ENCODE assay signal across 10 mouse cellular contexts in genomic region chr10:14207616-14208015, GRCm38 (mm10).
DNase-seq lines count a peak whose midpoint lies in the region; ATAC-seq lines count a peak whose summit lies in the region.
"Had no signal": no experiment of that assay in that cellular context is flagged by ENCODE, and none has a peak within 500 bp of the region (broad histone marks: within the 10 kb centered on the region; RNA-seq: fewer than 3 reads in every experiment).

No protein-coding gene starts in this region.

- no peak overlapping the region for H3K9ac ChIP-seq in kidney, embryonic 15.5 days
- H3K9ac ChIP-seq: heart, embryonic 13.5 days had no signal

- peak; percentile 84 for ATAC-seq in common myeloid progenitor, adult 5-6 weeks (replicated peaks; ENCODE audit: low read depth, poor library complexity, severe bottlenecking)
- ATAC-seq in kidney, embryonic 15.5 days (replicated peaks; ENCODE audit: low FRiP score), result no peak
- ATAC-seq: Patski had no signal

- H3K4me2 ChIP-seq in kidney, embryonic 15.5 days, result no peak overlapping the region
- H3K4me2 ChIP-seq: heart, embryonic 13.5 days had no signal

- WGBS in kidney, embryonic 15.5 days, result 65% methylated on average over 5 of the region's 5 CpGs

- peak; percentile 51 for DNase-seq in gastrocnemius, adult 18-20 months (ENCODE audit: low spot score)
- no peak for DNase-seq in gastrocnemius, postnatal 4 days (ENCODE audit: low spot score in 2 of 2)
- DNase-seq in 3T3-L1 (ENCODE audit: low read depth, low spot score), result peak; percentile 65
- DNase-seq in lung, postnatal 36 days, result peak; percentile 76
- DNase-seq in thymus, postnatal 4 days, result peak; percentile 33
- no peak for DNase-seq in adrenal gland, postnatal 10 days

- H3K9me3 ChIP-seq in kidney, embryonic 15.5 days (replicated peaks), result no peaks in the 10 kb centered on the region
- H3K9me3 ChIP-seq: heart, embryonic 13.5 days had no signal

- no peak overlapping the region for H3K4me3 ChIP-seq in kidney, embryonic 15.5 days (replicated peaks)
- H3K4me3 ChIP-seq: heart, embryonic 13.5 days had no signal

- H3K27me3 ChIP-seq in kidney, embryonic 15.5 days, result no peaks in the 10 kb centered on the region
- H3K27me3 ChIP-seq: heart, embryonic 13.5 days; Patski had no signal

- H3K4me1 ChIP-seq in kidney, embryonic 15.5 days, result 0 out of 2 replicates have a peak, but pooled peaks cover 3% of the 10 kb centered on the region

- no peaks in the 10 kb centered on the region for H3K36me3 ChIP-seq in kidney, embryonic 15.5 days
- H3K36me3 ChIP-seq: heart, embryonic 13.5 days had no signal

- no peak overlapping the region for H3K27ac ChIP-seq in kidney, embryonic 15.5 days
- H3K27ac ChIP-seq: heart, embryonic 13.5 days had no signal

Comparison
In these comparisons a context has a peak if more than half of its experiments do, and no peak if none do; other contexts are left out.
1. DNase-seq: peak in gastrocnemius, adult 18-20 months (single experiment), 3T3-L1 (single experiment), lung, postnatal 36 days (single experiment) and thymus, postnatal 4 days (single experiment); none in gastrocnemius, postnatal 4 days (0 of 2) and adrenal gland, postnatal 10 days (single experiment).